Mouse (Mus musculus) cerebellum, adult 11-12 months (tissue): ENCODE measurements around the gene Cacna1c.

Experiments
- DNase-seq: peaks from one replicate; pipeline ENCODE4 v3.0.0; 2022

The Cacna1c gene

GRCm38 (mm10) chr6:118777457-118777856 is 418.8 kb downstream of the Cacna1c start:
- no peak for DNase-seq

DNA sequence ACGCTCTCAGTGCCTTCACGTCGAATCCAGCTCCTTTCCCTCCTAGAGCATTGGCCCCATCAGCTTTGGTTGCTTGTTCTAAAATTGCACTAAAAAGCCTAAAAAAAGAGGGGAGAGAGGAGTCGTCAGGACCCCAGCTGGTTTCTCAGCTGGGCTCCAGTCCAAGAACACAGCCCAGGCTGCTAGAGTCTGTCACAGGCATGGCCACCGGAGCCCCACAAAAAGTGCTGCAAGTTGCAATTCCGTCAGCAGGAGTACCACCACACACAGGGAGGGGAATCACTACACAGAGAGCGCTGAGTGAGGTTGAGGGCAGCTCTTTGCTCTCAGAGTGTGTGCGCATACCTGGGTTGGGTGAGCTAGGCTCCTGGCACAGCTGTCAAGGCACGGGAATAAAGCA is 419.8 kb downstream of the Cacna1c start:
- no peak for DNase-seq

GRCm38 (mm10) chr6:118772581-118772980 is 423.6 kb downstream of the Cacna1c start:
- DNase-seq, result no peak

- DNase-seq, result no peak
Observed at GRCm38 (mm10) chr6:118771121-118771520, 425.1 kb downstream of the Cacna1c start.

GRCm38 (mm10) chr6:118770396-118770795 is 425.8 kb downstream of the Cacna1c start:
- DNase-seq, result no peak

DNA sequence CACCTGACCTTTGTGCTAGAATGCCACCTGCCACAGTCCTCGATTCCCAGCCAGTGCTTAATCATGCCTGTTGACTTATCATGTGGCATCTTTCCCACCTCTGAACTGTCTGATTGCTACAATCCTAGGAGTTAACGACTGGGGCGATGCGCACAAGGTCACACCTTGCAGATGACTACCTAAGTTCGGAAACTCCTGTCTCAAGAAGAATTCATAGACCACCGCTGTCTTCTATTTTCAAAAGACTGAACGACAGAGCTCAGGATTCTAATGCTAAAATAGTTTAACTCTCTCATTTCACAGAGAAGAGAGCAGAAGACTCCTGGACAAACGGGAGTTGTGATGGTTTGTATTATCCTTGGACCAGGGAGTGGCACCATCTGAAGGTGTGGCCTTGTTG is 426.4 kb downstream of the Cacna1c start:
- no peak for DNase-seq

- no peak for DNase-seq
Observed at GRCm38 (mm10) chr6:118767698-118768097, 428.5 kb downstream of the Cacna1c start.

- DNase-seq, result no peak
Observed at GRCm38 (mm10) chr6:118765261-118765660, 431.0 kb downstream of the Cacna1c start.

GRCm38 (mm10) chr6:118759015-118759414 is 437.2 kb downstream of the Cacna1c start:
- no peak for DNase-seq

- DNase-seq, result no peak
Observed at GRCm38 (mm10) chr6:118758290-118758907, 437.8 kb downstream of the Cacna1c start.

GRCm38 (mm10) chr6:118757533-118758289 is 438.5 kb downstream of the Cacna1c start:
- DNase-seq, result no peak

GRCm38 (mm10) chr6:118756511-118756910 is 439.7 kb downstream of the Cacna1c start:
- DNase-seq, result no peak

DNA sequence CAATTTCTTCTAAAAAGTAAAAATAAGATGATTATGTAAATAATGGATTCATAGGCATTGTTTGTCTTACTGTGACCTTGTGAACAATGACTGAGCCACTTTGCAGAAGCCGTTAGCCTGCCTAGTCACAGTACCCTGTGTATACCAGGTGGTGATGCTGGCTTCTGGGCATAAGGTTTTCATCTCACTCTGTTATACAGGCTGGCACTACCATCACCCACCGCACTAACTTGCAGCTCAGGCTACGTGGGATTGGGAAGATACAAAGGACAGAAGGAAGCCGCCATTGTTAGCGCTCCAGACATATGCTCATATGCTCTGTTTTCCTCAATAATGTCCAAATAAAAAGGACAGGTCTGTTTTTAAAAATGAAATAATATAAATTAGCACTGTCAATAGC is 440.4 kb downstream of the Cacna1c start:
- DNase-seq, result no peak

DNA sequence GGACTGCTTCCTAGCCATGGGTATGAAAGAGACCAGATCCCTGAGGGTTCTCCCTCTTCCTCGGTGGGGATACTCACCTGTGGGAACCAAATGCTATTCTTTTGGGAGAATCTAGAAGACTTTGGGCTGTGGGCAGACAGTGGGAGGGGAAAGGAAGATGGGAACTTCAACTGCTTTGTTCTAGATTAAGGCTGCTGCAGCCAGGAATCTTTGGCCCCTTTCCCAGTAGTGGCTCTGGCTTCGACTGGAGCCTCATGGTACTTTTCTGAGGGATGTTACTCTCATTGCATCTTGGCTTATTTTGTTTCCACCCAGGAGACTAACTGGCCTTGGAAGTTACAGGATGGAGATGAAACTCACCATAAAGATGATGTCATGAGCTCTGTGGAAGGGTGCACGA is 441.8 kb downstream of the Cacna1c start:
- peak; percentile 76 for DNase-seq

GRCm38 (mm10) chr6:118753787-118754186 is 442.4 kb downstream of the Cacna1c start:
- DNase-seq, result peak; percentile 97

GRCm38 (mm10) chr6:118753064-118753463 is 443.2 kb downstream of the Cacna1c start:
- DNase-seq, result peak; percentile 51

GRCm38 (mm10) chr6:118749285-118749684 is 446.9 kb downstream of the Cacna1c start:
- DNase-seq, result no peak

DNA sequence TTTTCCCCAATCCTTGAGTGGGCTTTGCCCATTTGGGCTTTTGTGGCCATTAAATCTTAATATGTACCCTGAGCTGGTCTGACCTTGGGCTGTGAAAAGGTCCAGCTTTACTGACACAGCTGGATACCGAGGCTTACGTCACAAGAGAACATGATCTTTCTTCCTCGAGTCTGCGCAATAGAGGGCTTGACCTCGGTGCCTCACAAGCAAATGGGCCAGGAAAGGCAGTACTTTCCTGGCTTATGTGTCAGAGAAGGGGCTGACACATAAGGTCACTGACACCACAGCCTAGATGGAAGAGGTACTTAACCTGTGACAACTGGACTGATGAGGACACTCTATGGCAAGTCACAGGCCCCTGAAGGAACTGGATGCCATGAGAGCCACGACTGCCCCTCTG is 453.5 kb downstream of the Cacna1c start:
- DNase-seq, result no peak

DNA sequence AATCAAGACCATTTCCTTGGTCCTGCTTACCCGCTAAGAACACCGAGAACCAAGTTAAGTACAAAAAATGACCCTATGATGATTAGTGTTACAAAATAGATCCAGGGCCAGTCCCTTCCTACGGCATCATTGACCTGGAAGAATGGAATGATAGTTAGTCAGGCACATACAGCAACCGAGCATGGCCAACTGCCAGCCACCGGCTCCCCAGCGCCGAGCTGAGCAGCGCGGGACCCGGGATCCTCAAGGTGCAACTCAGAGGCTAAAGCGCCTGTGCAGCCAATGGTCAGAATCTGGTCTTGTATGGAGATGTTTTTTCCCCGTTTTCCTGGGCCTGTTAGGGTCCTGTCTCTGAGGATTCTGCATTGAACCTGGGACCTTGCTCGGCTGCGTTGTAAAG is 454.4 kb downstream of the Cacna1c start:
- DNase-seq, result no peak

DNA sequence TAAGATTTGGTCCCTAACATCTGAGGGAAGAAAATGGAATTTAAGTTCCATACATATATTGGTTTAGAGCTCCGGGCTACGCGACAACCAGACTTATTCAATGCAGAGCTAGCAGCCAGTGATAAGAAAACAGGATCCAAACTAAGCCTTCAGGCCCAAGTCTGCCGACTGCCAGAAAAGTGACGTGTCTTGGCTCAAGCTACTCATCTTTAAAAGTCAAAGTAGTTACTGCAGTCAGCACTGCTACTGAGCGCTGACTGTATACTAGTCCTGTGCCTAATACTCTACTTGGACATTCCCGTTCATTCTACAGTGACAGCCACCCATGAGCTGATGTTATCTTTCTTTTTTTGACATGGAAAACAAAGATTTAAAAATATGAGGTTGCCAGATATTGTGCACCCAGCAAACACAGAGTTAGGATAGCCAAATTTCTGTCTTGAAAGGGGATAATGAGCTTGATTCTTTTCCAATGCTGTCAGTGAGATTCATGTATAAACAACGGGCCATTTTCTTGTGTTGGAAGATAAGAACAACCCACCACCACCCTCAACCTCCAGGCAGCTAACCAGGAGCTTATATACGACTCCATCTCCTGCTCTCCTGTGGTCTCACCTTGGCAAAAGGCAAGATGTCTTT is 456.1 kb downstream of the Cacna1c start:
- DNase-seq, result no peak

DNA sequence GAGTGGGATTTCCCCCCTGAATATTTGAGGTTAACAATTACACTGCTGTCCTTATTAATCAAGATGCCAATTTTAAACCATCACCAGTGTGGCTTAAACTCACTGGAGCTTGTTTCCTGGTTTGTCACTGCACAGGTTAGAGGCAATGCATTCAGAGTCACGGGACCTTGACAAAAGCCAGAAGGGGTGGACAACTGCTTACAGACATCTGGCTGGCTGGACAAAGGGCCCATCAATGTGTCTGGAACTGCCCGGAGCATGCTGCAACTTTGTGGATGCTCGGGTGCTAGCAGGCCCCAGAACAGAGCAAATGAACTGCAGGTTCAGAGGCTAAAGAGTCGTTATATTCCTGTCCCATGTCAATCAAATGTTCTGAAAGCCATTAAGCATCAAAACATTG is 456.9 kb downstream of the Cacna1c start:
- DNase-seq, result no peak

- DNase-seq, result no peak
Observed at GRCm38 (mm10) chr6:118738656-118739055, 457.6 kb downstream of the Cacna1c start.

DNA sequence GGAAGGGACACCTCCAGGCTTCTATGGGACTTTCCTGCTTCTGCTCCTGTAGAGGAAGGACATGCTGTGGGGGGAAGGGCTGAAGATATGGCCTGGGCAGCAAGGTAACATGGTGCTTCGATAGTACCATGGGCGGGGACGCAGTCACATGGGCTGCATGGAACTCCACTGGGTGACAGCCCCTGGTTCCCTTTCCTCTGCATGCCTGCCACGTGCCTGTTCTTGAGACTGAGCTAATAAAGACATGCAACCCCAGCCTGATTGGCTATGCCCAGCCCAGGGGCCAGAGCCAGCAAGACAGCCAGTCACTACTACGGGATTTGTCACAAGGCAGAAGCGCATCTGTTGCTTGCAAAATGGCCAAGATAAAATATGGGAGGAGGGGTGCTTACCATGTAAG is 459.1 kb downstream of the Cacna1c start:
- no peak for DNase-seq

GRCm38 (mm10) chr6:118736491-118736890 is 459.7 kb downstream of the Cacna1c start:
- DNase-seq, result peak; percentile 71
